Mouse (Mus musculus) layer of hippocampus, postnatal 36 days (tissue): ENCODE data around the gene Mturn. TPM values are rescaled to one million over a fixed set of nuclear protein-coding genes. Genes with fewer than 3 reads are reported as not detected.

ENCODE experiments used
- DNase-seq, 2 experiments: peaks; one replicate each; pipeline ENCODE4 v3.0.0; 2022
- total RNA-seq, 2 experiments: library from RNA; stranded (reverse); gene quantifications; 2 replicates each; pipeline ENCODE4 v1.2.3; 2021

Gene Mturn
- 100 to 1,000 TPM; 144 to 156 TPM for total RNA-seq

GRCm38 (mm10) chr6:54680891-54681745, at the start of gene Mturn:
Mturn (plus strand) TSS chr6:54681624.
- peak; percentile 97 to 98 for DNase-seq

DNA sequence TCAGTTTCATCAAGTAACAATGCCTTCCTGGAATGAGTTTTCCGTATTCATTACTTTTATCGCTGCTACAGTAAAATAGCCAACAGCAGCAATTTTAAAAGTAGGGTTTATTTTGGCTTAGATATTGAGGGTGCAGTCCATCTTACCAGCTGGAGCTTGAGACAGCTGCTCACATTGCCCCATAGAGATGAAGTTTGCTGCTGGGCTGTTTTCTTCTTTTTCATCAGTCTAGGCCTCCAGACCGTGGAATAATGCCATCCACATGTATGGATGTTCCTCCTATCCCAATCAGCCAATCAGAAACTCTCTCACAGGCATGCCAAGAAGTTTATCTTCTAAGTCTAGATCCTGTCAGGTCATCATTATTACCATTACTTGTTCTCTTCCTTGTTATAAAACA, 41.5 kb upstream of the Mturn start:
- no peak for DNase-seq

GRCm38 (mm10) chr6:54641953-54642352, 39.5 kb upstream of the Mturn start:
- no peak for DNase-seq

DNA sequence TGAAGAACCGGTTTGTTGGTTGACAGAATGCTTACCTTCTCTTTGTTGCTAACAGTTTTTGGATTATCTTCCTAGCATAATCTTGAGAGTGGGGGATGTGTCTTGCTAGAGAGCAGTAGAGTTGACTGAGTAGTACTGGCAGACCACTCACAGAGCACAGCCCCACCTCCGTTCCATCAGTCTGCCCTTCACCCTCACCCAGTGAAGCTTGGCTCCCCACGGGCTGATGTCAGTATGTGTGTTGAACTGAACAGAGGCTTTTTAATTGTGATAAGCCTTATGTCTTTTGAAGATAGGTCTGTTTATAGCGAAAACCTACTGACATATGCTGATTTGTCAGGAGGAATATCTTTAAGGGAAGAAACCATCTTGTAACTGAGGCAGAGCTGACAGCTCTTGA, 38.2 kb upstream of the Mturn start:
- DNase-seq: no peak

DNA sequence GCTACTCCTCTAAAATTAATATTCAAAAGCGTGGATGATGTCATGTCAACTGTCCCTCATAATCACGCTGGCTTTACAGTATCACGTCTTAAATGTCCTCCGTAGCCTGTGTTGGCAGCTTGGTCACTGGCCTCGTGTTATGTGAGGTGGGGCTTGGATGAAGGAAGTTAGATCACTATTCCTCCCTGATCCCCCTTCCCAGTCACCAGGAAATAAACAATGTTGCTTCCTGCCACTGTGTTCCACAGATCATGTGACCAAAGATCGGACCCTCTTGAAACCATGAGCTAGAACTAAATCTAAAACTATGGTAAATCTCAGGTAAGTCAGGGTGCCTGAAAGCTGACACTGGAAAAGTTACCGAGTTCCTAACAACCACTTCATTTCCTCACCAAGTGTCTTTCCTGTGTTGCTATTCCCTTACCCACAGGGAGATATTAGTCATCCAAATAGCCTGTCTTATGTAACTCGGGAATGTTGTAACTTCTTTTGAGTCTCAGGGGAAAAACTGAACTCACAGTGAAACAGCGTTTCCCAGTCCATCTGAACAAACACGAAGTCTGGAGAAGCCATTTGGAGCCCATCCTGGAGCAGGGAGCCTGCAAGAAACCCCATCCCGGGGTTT, 25.8 kb upstream of the Mturn start:
- DNase-seq: no peak

- DNase-seq: no peak
These were observed 23.6 kb upstream of the Mturn start for GRCm38 (mm10) chr6:54657861-54658260.

- no peak for DNase-seq
These were observed 11.6 kb upstream of the Mturn start for GRCm38 (mm10) chr6:54669868-54670267.

DNA sequence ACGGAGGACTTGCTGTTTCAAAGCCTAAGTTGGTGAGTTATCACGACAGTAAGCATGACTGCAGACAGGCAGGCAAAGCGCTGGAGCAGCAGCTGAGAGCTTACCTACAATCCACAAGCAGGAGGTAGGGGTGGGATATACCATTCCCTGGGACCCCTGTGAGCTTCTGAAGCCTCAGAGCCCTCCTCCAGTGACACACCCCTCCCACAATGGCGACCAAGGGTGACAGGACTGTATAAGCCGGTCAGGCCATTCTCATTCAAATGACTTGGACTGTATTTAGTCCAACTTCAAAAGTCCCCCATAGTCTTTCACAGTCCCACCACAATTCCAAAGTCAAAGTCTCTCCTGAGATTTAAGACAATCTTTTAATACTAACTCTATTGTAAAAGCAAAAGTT, 8.5 kb upstream of the Mturn start:
- DNase-seq: no peak

DNA sequence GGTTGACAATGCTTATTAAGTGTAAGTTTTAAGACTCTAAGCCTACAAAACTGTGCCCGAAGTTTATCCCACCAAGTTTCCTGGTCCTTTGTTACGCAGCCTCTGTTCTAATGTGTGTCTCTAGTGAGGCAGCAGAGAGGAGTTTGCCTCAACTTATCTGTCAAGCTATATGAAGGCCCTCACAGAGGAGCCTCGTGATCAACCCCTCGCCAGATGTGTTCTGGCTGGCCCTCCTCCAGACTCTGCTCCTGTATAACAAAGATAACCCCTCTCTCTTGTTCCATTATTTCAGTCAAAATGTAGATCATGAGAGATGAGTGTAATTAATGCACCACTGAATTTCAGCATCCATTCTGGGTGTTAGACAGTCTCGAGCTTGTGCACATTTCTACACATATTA, 1.7 kb upstream of the Mturn start:
- DNase-seq: no peak

DNA sequence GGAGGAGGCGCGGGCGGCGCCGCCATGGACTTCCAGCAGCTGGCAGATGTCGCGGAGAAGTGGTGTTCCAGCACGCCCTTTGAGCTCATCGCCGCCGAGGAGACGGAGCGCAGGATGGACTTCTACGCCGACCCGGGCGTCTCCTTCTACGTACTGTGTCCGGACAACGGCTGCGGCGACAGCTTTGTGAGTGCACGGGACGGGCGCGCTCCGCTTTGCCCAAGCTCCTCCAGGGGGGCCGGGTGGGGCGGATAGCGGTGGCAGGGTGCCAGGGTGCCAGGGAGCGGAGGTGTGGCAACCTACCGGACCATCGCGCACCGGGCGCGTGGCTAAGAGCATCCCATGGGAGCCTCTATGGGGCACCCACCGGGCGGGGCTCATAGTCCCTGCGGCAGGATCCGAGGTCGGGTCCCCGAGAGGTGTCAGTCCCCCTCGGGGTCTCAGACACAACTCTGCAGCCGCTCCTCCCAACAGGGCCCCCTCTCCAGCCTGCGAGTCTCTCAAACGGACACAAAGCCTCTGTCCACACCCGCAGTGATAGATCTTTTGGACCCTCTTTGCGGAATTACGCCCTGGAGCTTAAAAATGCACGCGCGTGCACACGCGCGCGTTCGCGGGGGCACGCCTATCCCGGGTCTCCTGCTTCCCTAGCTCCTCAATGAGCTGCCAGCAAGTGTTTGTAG, 463 bp downstream of the Mturn start:
- peak in 1 of 2 experiments; percentile 37 for DNase-seq

DNA sequence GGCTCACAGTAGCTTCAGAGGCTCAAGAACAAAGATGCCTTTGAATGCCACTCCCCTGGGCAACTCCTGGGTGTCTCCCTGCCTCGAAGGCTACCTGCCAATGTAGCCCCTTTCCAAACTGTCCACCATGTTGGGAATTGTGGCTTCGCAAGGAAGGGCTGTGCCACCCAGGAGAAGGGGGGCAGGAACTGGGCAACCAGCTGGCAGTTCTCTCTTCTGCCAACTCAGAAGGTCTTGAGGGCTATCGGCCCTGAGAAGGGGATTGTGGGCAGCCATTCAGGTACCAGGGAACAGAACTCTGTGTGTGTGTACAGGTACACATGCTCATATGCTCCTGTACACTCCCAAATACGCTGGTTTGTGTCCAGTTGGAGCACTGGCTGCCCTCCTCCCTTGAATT, 2.7 kb downstream of the Mturn start:
- DNase-seq: no peak

GRCm38 (mm10) chr6:54685103-54685502, 3.7 kb downstream of the Mturn start:
- DNase-seq: no peak

GRCm38 (mm10) chr6:54685716-54686395, 4.4 kb downstream of the Mturn start:
- no peak for DNase-seq

DNA sequence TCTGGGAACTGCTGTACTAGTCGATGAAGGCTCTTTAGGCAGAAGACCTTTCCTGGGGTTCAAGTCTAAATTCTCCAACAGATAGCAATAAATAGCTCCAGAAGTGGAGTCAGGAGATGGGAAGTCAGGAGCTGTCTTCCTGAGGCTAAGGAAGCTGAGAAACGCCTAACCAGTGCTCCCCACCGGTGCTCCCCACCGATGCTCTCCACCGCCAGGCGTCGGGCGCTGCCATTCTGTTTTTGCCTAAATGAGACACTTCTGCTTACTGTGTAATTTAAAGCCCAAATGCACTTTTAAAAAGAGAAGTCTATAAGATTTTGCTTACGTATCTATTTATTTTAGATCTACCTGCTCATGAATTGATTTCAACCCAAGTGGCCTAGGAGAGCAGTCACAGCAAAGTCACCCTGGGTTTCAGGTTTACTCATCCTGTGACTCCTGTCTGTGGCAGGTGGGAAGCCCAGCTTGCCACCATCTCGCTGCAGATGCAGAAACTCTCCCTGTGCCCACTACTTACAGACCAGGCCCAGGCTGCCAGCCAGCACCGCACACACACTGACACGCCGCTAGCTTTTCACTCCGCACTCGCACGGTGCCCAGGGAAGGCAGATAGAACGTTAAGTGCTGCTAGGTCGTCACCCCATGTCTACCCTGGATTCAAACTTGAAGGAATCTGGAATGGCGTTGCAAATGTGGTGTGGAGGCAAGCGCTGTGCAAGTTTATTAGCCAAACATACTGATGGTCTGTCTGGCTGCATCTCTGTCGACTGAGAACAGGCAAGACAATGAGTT, 5.7 kb downstream of the Mturn start:
- no peak for DNase-seq

GRCm38 (mm10) chr6:54688467-54689323, 7.3 kb downstream of the Mturn start:
- no peak for DNase-seq

DNA sequence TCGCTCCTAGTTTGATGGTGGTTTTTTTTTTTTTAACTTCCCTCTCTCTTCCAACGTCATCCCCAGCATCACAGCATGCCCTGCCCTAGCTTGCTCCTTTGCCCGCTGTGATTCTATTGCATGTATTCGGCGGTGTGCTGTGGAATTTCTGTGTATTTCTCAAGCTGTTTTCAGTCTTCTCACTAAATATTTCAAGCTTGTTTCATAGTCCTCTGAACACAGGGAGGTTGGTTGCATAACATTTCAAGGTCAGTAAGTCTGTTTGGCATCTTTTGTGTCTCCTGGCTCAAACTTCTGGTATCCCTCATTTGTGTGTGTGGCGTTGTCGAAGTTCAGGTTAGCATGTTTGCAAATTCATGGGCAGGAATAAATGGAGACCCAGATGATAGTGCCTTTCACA, 8.3 kb downstream of the Mturn start:
- DNase-seq: no peak

GRCm38 (mm10) chr6:54690838-54691237, 9.4 kb downstream of the Mturn start:
- no peak for DNase-seq

GRCm38 (mm10) chr6:54691368-54692116, 10.1 kb downstream of the Mturn start:
- no peak for DNase-seq

- DNase-seq: no peak
These were observed 10.8 kb downstream of the Mturn start for GRCm38 (mm10) chr6:54692201-54692600.

DNA sequence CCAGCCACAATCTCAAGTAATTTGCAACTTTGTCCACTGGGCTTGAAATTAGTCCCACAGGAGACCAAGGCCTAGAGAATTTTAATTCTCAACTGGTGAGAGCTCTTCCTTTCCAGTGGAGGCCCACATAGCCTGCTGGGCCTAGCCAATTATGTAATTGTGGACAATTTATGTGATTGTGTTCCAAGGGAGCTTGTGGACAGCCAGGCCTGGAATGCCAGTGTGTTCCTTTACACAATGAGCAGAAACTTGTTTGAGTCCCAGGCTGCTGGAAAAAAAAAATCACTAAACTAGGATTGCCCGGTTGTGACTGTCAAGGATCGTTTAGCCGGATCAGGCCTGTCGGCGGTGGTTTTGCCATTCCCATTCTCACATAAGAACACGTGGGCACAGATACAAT, 11.9 kb downstream of the Mturn start:
- DNase-seq: no peak
